Mouse (Mus musculus): Measurements from ENCODE around the gene Ly6g6d.
"Not testable (repeated sequence)": the region's sequence is repeated elsewhere in the genome, so short reads cannot be mapped to it uniquely, and the experiment has no call there.

Gene Ly6g6d

GRCm38 (mm10) chr17:35077786-35078233, at the start of gene Ly6g6d:
Gene Ly6g6d (minus strand): TSS chr17:35078065.
- no peak for DNase-seq (ENCODE audit: low spot score)

- DNase-seq (ENCODE audit: low spot score), result no peak
These were observed 49.2 kb upstream of the Ly6g6d start for GRCm38 (mm10) chr17:35127017-35127416.

GRCm38 (mm10) chr17:35126206-35126611, 48.3 kb upstream of the Ly6g6d start, which contains the start of gene D17H6S53E:
Gene D17H6S53E (plus strand): TSS chr17:35126373.
- no peak for DNase-seq (ENCODE audit: low spot score)

DNA sequence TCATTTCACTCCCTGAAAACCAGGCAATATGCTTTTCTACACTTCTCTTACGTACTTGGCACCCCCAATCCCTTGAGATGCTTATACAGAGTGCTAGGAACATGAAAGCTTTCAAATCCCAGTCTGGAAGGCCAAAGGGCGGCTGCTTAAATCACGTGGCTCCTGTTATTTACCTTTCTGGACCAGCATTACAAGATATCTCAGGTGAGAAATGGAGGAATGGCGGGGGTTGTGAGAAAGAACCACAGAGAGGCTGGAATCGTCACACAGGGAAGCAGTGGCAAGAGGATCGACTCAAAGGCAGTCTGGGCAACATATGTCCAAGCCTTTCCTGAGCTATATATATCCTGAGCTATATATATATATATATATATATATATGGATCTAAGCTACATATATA, 47.7 kb upstream of the Ly6g6d start:
- DNase-seq (ENCODE audit: low spot score), result no peak

DNA sequence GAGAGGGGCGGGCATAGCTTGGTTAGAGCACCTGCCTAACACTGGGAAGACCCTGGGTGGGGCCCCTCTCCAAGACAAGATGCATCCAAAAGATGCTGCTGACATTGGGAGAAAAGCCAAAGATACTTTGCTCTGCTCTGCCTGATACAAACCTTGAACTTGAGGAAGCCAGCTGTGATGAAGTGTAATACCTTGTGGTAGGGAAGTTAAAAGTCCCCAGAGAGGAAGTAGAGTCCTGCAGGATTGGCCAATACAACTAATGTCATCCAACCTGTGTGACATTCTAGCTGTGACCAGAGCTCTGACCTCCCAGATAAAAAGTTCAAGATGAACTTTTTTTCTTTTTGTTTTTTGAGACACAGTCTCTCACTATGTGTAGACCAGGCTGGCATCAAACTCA, 47.2 kb upstream of the Ly6g6d start:
- DNase-seq (ENCODE audit: low spot score), result no peak

DNA sequence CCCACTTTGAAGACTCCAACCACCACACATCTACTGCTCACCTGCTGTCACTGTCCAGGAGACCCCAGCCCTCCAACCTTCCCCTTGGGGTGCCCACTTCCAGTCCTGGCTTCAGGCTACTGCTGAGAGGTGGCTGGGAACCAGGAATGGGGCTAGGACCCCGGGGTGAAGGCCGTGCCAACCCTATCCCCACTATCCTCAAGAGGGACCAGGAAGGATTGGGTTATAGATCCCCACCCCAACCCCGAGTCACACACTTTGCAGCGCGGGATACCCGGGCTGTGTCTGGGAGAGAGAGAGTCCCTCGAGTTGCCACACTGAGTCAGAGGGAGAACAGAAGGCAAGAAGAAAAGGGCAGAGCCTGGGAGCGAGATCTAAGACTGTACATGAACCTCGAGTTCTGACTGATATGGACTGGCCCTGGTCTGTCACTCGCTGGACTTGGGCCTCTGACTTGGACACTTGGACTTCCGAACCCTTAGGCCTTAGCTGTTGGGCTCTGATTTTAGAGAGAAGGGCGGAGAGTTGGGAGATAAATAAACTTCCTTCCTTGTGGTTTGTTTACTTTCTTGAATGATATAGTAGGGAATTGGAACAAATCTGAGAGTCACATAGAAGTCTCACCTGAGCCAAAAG, 46.5 kb upstream of the Ly6g6d start:
- not testable (repeated sequence) for DNase-seq (ENCODE audit: low spot score)

DNA sequence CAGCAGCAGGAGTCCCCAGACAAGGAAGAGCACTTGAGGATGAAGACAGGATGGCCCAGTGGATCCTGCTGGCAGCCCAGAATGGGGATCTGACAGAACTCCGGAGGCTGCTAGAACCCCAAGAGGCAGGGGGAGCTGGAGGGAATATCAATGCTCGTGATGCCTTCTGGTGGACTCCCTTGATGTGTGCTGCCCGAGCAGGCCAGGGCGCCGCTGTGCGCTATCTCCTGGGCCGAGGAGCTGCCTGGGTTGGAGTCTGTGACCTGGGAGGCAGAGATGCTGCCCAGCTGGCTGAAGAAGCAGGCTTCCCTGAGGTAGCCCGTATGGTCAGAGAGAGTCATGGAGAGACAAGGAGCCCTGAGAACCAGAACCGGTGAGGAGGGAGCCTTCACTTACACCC, 45.4 kb upstream of the Ly6g6d start:
- DNase-seq (ENCODE audit: low spot score), result not testable (repeated sequence)

DNA sequence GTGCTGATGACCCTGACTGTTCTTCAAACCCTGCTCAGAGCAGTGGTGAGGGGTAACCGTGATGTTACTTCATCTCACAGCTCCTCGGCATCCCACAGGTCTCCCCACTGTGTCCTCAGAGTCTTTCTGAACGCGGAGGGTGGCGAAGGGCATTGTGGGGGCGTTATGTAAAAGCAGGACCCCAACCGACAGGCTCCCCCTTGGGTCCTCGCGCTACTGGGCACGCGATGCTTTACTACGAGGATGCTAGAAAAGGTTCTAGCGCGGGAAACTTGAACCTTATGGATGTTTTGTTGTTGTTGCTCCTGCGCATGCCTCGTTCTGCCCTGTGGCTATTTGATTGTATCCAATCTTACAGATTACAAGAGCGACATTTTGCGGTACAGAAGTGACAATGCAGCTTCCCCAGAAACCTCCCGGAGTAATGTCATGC, 44.0 kb upstream of the Ly6g6d start, which contains the start of gene Csnk2b:
TSS of gene Csnk2b (minus strand) at position 183 of the 433 bp plus-strand sequence.
- peak; percentile 69 for DNase-seq (ENCODE audit: low spot score)

DNA sequence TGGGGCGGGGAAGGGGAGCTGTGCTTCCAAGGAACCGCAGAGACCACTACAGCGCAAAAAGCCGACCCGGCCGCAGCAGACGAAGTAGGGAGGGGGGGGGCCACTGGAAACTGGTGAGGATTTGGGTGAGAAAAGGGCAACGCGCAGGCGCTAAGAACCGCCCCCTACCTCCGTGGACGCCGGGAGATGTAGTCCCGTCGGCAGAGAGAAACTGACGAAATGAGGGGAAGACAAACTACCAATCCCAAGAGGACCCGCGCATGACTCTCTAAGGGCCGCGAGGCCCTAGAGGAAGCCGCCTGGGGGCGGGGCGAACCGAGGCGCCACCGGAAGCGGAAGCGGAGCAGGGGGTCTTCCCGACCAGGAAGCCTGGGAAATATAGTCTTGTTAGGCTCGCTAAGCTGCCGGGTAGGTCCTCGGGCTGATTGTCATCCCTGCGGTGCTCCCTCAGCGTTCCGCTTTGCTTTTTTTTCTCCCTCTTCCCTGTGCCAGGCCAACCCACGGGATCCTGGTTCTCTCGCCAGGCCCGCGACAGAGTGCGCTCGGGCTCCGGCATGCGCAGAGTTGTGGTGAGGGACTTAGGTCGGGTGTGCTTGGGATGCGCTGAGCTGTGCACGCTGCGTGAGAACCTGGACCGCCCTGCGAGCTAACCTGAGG, 43.4 kb upstream of the Ly6g6d start, which contains the start of gene Gpank1:
TSS of gene Gpank1 (plus strand) at position 313 of the 657 bp plus-strand sequence.
- peak; percentile 97 for DNase-seq (ENCODE audit: low spot score)

DNA sequence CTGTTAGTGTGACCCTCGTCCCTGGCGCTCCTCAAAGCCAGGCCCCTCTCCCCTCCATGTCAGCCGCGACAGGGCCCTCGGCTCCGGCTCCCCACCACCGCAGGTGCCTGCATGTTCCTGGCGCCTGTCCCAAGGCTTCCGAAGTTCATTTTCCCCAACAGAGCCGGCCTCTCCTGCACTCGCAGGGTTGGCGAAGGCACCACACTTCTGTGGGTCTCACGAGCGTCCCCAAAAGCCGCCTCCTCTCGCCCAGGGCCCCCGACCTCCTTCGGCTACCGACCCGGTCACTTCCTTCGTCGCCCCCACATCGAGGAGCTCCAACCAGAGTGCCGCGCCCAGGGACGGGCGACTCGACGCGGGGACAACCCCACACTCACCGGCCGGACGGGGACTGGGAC, 42.9 kb upstream of the Ly6g6d start:
- DNase-seq (ENCODE audit: low spot score), result no peak

GRCm38 (mm10) chr17:35115046-35116019, 37.5 kb upstream of the Ly6g6d start, which contains the start of gene Ly6g5b:
Gene Ly6g5b (minus strand): TSS chr17:35115428.
- DNase-seq (ENCODE audit: low spot score), result no peak

- no peak for DNase-seq (ENCODE audit: low spot score)
These were observed 33.9 kb upstream of the Ly6g6d start for GRCm38 (mm10) chr17:35111774-35112173.

DNA sequence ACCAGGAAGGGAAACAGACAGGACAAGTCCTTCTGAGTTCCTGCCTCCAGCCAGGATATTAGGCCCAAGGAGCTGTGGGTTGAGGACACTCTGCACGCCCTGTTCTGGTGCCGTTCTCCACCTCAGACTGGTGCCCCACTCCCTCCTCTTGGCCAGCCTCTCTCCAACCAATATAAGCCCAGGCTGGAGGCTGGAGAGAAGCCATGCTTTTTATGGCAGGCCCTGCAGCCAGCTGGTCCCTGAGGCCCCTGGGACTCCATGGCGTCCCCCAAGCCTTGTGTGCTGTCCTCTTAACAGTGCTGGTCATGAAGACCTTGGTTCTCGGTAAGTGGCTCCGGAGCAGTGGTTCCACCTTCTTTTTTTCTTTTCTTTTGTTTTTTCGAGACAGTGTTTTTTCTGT, 30.2 kb upstream of the Ly6g6d start, which contains the start of gene Ly6g5c:
TSS of gene Ly6g5c (plus strand) at position 183 of the 400 bp plus-strand sequence.
- no peak for DNase-seq (ENCODE audit: low spot score)

DNA sequence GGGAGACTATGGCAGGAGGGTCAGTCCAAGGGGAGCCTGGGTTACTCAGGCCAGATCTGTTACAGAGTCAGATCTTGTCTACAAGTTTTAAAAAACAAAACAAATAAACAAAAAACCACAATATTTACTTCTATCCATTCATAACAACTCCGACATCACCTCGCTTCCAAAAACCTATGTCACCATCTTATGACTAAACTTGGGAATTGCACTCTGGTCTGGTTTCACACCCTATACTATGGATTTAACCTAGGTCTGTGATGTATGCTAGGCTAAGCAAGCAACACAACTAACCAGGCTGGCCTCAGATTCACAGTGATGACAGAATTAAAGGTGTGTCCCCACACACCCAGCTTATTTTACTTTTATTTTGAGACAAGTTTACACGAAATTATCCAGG, 28.7 kb upstream of the Ly6g6d start:
- DNase-seq (ENCODE audit: low spot score), result no peak

GRCm38 (mm10) chr17:35105740-35106389, 28.0 kb upstream of the Ly6g6d start:
- no peak for DNase-seq (ENCODE audit: low spot score)

- no peak for DNase-seq (ENCODE audit: low spot score)
These were observed 26.9 kb upstream of the Ly6g6d start for GRCm38 (mm10) chr17:35104754-35105153.

- no peak for DNase-seq (ENCODE audit: low spot score)
These were observed 26.2 kb upstream of the Ly6g6d start for GRCm38 (mm10) chr17:35104079-35104478.

GRCm38 (mm10) chr17:35103221-35103690, 25.4 kb upstream of the Ly6g6d start:
- DNase-seq (ENCODE audit: low spot score), result no peak

GRCm38 (mm10) chr17:35102299-35102698, 24.4 kb upstream of the Ly6g6d start:
- no peak for DNase-seq (ENCODE audit: low spot score)

DNA sequence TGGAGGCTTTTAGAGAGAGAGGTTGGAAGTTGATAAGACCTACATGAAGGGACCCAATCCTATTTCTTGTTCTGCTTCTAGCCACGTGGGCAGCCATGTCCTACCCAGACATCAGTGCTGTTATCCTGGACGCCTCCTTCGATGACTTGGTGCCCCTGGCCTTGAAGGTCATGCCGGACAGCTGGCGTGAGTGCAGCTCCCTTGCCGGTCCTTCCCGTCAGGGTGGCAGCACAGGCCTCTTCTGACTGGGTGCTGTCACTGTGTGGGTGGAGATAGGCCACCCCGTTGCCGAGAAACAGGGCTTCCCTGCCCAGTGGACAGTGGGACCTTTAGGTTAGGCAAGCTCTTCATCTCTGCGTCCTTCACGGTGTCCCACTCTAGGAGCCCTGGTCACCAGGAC, 23.3 kb upstream of the Ly6g6d start:
- DNase-seq (ENCODE audit: low spot score), result no peak

DNA sequence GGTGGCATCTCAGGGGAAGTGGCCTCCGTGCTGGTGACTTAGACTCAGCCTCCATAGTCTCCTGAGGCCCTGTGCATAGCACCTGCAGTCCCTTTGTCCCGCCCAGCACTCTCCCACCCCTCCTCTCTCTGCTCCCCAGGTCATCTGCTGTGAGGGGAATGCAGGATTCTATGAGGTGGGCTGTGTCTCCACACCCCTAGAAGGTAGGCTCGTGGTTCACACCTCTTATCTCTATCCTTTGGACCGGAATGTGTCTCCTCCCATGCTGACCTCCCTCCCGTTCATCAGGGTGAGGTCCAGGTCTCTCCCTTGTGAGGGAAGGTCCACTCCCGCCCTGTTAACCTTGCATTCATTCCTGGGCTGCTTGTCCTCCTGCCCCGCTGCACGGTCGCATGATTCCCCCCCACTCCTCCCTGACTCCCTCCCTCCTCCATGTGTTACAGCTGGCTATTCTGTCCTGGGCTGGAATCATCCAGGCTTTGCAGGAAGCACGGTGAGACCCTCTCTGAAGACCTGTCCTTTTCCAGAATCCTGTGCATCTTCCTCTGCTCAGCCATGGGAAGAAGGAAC, 22.4 kb upstream of the Ly6g6d start:
- no peak for DNase-seq (ENCODE audit: low spot score)
